Mouse (Mus musculus): ENCODE results near the gene Chad.

The Chad gene

GRCm38 (mm10) chr11:94566534-94566933 is 1.7 kb downstream of the Chad start:
- no peak for DNase-seq (ENCODE audit: low spot score in 2 of 2)

- DNase-seq (ENCODE audit: low spot score in 2 of 2) = no peak
These were observed 2.5 kb downstream of the Chad start for GRCm38 (mm10) chr11:94567326-94567725.

GRCm38 (mm10) chr11:94570612-94571011 is 5.8 kb downstream of the Chad start:
- DNase-seq (ENCODE audit: low spot score in 2 of 2) = no peak

- no peak for DNase-seq (ENCODE audit: low spot score in 2 of 2)
These were observed 7.0 kb downstream of the Chad start for GRCm38 (mm10) chr11:94571850-94572249.

- no peak for DNase-seq (ENCODE audit: low spot score in 2 of 2)
These were observed 9.7 kb downstream of the Chad start for GRCm38 (mm10) chr11:94574560-94574959.

GRCm38 (mm10) chr11:94575036-94575435 is 10.2 kb downstream of the Chad start:
- DNase-seq (ENCODE audit: low spot score in 2 of 2) = no peak

GRCm38 (mm10) chr11:94576361-94576760 is 11.5 kb downstream of the Chad start:
- no peak for DNase-seq (ENCODE audit: low spot score in 2 of 2)

GRCm38 (mm10) chr11:94580111-94580740 is 15.4 kb downstream of the Chad start:
- no peak for DNase-seq (ENCODE audit: low spot score in 2 of 2)

- no peak for DNase-seq (ENCODE audit: low spot score in 2 of 2)
These were observed 20.2 kb downstream of the Chad start for GRCm38 (mm10) chr11:94585091-94585490.

GRCm38 (mm10) chr11:94587511-94587910 is 22.7 kb downstream of the Chad start:
- no peak for DNase-seq (ENCODE audit: low spot score in 2 of 2)

- DNase-seq (ENCODE audit: low spot score in 2 of 2) = no peak
These were observed 31.5 kb downstream of the Chad start for GRCm38 (mm10) chr11:94596311-94596852.

- no peak for DNase-seq (ENCODE audit: low spot score in 2 of 2)
These were observed 32.5 kb downstream of the Chad start for GRCm38 (mm10) chr11:94597319-94597718.

GRCm38 (mm10) chr11:94598437-94599120 is 33.7 kb downstream of the Chad start:
- no peak for DNase-seq (ENCODE audit: low spot score in 2 of 2)

GRCm38 (mm10) chr11:94600447-94600846 is 35.6 kb downstream of the Chad start:
- no peak for DNase-seq (ENCODE audit: low spot score in 2 of 2)

GRCm38 (mm10) chr11:94601321-94602281 is 36.8 kb downstream of the Chad start, which contains the start of gene Acsf2:
Gene Acsf2 (minus strand): TSS chr11:94601871.
- DNase-seq (ENCODE audit: low spot score in 2 of 2) = peak; percentile 78

- no peak for DNase-seq (ENCODE audit: low spot score in 2 of 2)
These were observed 37.6 kb downstream of the Chad start for GRCm38 (mm10) chr11:94602356-94602955.

- peak in 1 of 2 experiments; percentile 31 for DNase-seq (ENCODE audit: low spot score in 2 of 2)
These were observed 46.2 kb downstream of the Chad start for GRCm38 (mm10) chr11:94610744-94611740.

- no peak for DNase-seq (ENCODE audit: low spot score in 2 of 2)
These were observed 49.8 kb downstream of the Chad start for GRCm38 (mm10) chr11:94614603-94615002.

- no peak for DNase-seq (ENCODE audit: low spot score in 2 of 2)
These were observed 50.6 kb downstream of the Chad start for GRCm38 (mm10) chr11:94615494-94615893.

GRCm38 (mm10) chr11:94617646-94618045 is 52.8 kb downstream of the Chad start:
- DNase-seq (ENCODE audit: low spot score in 2 of 2) = no peak

Measured in urinary bladder, adult 18-20 months (tissue).